Mouse (Mus musculus): Measurements from ENCODE around the gene Cemip.

- TF ChIP-seq POLR2A (IDR thresholded peaks at IDR 0.05; ENCODE audit: extremely low read depth, insufficient read depth, low read length) (no peak), CTCF (IDR thresholded peaks at IDR 0.05; ENCODE audit: low read depth, low read length) (no peak)
Measured at GRCm38 (mm10) chr7:83884021-83884658, 202.2 kb downstream of the Cemip start, which contains the start of the genes Tlnrd1 and Mesd.

All from liver, adult 2 months (tissue).